In the genomic region with DNA sequence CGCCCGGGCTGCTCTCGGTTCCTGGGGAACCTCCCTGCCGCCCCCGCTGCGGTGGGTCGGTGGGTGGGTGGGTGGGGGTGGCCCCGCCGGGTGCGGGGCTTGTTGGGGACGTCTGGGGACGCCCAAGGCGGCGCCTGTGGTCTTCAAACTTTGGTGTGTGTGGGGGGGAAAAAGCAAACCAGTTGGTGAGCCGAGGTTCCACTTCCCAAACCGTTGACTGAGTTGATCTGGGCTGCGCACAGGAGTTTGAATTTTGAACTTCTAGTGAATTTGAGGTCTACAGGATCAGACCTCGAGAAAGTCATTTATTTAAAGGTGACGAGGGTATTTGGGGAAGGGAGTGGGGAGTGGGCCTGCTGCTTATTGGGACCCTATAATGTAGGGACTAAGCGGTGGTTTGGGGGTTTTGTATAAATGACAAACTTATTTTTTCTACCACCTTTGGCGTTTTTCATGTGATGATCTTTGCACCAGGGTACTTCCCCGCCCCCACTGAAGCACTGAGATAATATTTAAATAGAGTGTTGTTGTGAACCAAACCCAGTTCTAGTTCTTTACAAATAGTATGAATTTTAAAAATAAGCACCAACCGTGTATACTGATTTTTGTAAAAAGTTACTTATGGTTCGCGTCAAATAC, we compare ENCODE assay signal across 8 mouse cellular contexts. TPM values are rescaled to one million over a fixed set of nuclear protein-coding genes. Genes with fewer than 3 reads are reported as not detected.
A peak's percentile ranks its signal among the peaks of the same experiment; 100 is the strongest.
DNase-seq lines count a peak whose midpoint lies in the region; ATAC-seq lines count a peak whose summit lies in the region.

No protein-coding gene starts in this region.

- no peak; the same call in none of the 2 replicates for ATAC-seq in forebrain, embryonic 15.5 days (replicated peaks)
- 0 out of 2 replicates have a peak, but pooled peaks have one; percentile 4 for ATAC-seq in liver, embryonic 16.5 days (ENCODE audit: low read depth)

- peak overlapping the region; percentile 74 for H3K4me3 ChIP-seq in forebrain, embryonic 15.5 days
- peak overlapping the region; percentile 75 for H3K4me3 ChIP-seq in liver, embryonic 16.5 days (ENCODE audit: low read depth, low read length)

- peaks cover 18% of the 10 kb centered on the region for H3K4me1 ChIP-seq in forebrain, embryonic 15.5 days
- peaks cover 8% of the 10 kb centered on the region for H3K4me1 ChIP-seq in liver, embryonic 16.5 days (ENCODE audit: control insufficient read depth, low read depth, low read length)

- no peaks in the 10 kb centered on the region for H3K36me3 ChIP-seq in forebrain, embryonic 15.5 days
- H3K36me3 ChIP-seq in liver, embryonic 16.5 days (ENCODE audit: control insufficient read depth, insufficient read depth) = no peaks in the 10 kb centered on the region

- H3K4me2 ChIP-seq in forebrain, embryonic 15.5 days (replicated peaks) = peak overlapping the region; percentile 78
- peak overlapping the region; percentile 84 for H3K4me2 ChIP-seq in liver, embryonic 16.5 days (ENCODE audit: low read depth, low read length)

- WGBS in forebrain, embryonic 15.5 days = 25% methylated on average over 18 of the region's 25 CpGs
- WGBS in liver, embryonic 16.5 days (ENCODE audit: insufficient replicate concordance) = 14% methylated on average over 24 of the region's 25 CpGs

- no peaks in the 10 kb centered on the region for H3K27me3 ChIP-seq in forebrain, embryonic 15.5 days
- H3K27me3 ChIP-seq in liver, embryonic 16.5 days (ENCODE audit: control insufficient read depth, insufficient read depth, low read depth, low read length) = no peaks in the 10 kb centered on the region

- peak; percentile 22 for DNase-seq in embryo, embryonic 10 days (ENCODE audit: low spot score)
- no peak for DNase-seq in embryo, embryonic 9.5 days (ENCODE audit: extremely low spot score)
- DNase-seq in 416B (ENCODE audit: low read depth) = peak; percentile 47
- DNase-seq in urinary bladder, adult 18-20 months (ENCODE audit: low spot score in 2 of 2) = no peak
- DNase-seq in cerebellum, adult 8-10 months = no peak
- DNase-seq in left cerebral cortex, adult 8-10 months (ENCODE audit: low spot score in 2 of 2) = no peak

- peak overlapping the region; percentile 79 for H3K27ac ChIP-seq in forebrain, embryonic 15.5 days (replicated peaks)
- peak overlapping the region; percentile 43 for H3K27ac ChIP-seq in liver, embryonic 16.5 days (ENCODE audit: low read length)

- H3K9me3 ChIP-seq in forebrain, embryonic 15.5 days = no peaks in the 10 kb centered on the region
- H3K9me3 ChIP-seq in liver, embryonic 16.5 days (replicated peaks; ENCODE audit: control insufficient read depth, low read length) = no peaks in the 10 kb centered on the region

- H3K9ac ChIP-seq in forebrain, embryonic 15.5 days (replicated peaks) = peak overlapping the region; percentile 73
- peak overlapping the region; percentile 81 for H3K9ac ChIP-seq in liver, embryonic 16.5 days (ENCODE audit: low read depth, low read length)

RNA-seq across cellular contexts. Expression of a gene that starts 0.6 kb away (rescaled TPM):
- 34.3 and 34.7 TPM in 2 replicates for polyA plus RNA-seq in forebrain, embryonic 15.5 days (2015; fragmentation: Nextera tagmentation; extraction: Ambion mirVana)
- 15.6 and 15.7 TPM in 2 replicates for polyA plus RNA-seq in liver, embryonic 16.5 days (2015; fragmentation: Nextera tagmentation; extraction: Ambion mirVana)
- total RNA-seq in left cerebral cortex, adult 8-10 months (2022) = 10 to 100 TPM; 45.2 to 49.9 (median 47.9) TPM

Comparison
In these comparisons a context has a peak if more than half of its experiments do, and no peak if none do; other contexts are left out.
1. DNase-seq: peak in embryo, embryonic 10 days (single experiment) and 416B (single experiment); none in embryo, embryonic 9.5 days (single experiment), urinary bladder, adult 18-20 months (0 of 2), cerebellum, adult 8-10 months (single experiment) and left cerebral cortex, adult 8-10 months (0 of 2).